Mouse (Mus musculus): ENCODE measurements around the gene Cmss1.

DNA sequence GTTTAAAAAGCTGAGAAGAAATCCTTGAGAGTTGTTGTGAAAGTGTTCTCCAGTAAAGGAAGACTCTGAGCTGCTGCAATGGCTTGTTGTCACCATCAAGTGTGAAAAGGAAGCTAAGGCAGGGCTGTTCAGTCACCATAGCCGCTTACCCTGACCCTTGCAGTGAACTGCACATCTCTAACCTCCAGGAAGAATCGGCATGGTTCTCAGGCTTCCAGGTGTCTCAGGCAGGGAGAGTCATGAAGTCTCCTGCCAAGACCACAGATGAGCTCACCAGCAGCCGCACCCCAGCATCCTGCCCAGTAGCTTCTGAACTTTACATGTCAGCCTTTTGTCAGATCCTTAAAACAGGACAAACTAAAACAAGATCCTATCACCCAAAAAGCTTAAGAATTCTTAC is 40.4 kb downstream of the Cmss1 start:
- TF ChIP-seq CTCF (IDR thresholded peaks at IDR 0.05; ENCODE audit: borderline replicate concordance, extremely low read depth, insufficient read depth, insufficient read length) (no peak), POLR2A (IDR thresholded peaks at IDR 0.05; ENCODE audit: borderline replicate concordance, extremely low read depth, insufficient read depth, insufficient read length, poor library complexity, severe bottlenecking) (no peak)
